Mouse (Mus musculus) testis, postnatal 14 days (tissue): ENCODE measurements around the gene Gm904.
"Not testable (repeated sequence)": the region's sequence is repeated elsewhere in the genome, so short reads cannot be mapped to it uniquely, and the experiment has no call there.

Experiments
- DNase-seq: peaks from one replicate; pipeline ENCODE4 v3.0.0; 2021; ENCODE audit warnings: low spot score

Gm904 gene

GRCm38 (mm10) chr13:50642928-50643327 is at the start of gene Gm904:
TSS of gene Gm904 (plus strand) at chr13:50643228.
- not testable (repeated sequence) for DNase-seq

- not testable (repeated sequence) for DNase-seq
These were observed 5.7 kb downstream of the Gm904 start for GRCm38 (mm10) chr13:50648771-50649170.
